Mouse (Mus musculus) erythroblast, embryonic 14.5 days (primary cell): ENCODE measurements around the gene Itgb2. TPM values are rescaled to one million over a fixed set of nuclear protein-coding genes. Genes with fewer than 3 reads are reported as not detected.

ENCODE experiments used
- H3K27me3 ChIP-seq: 2 replicates; pipeline ENCODE4 v1.6.1; 2012; ENCODE audit warnings: inconsistent platforms; ENCODE audit not compliant: control insufficient read depth
- H3K36me3 ChIP-seq: 2 replicates; pipeline ENCODE4 v1.6.1; 2012; ENCODE audit warnings: mild to moderate bottlenecking, inconsistent platforms; ENCODE audit not compliant: control insufficient read depth
- H3K4me1 ChIP-seq: 2 replicates; pipeline ENCODE4 v1.6.1; 2012; ENCODE audit warnings: inconsistent platforms; ENCODE audit not compliant: control insufficient read depth
- H3K4me3 ChIP-seq: replicated peaks from 2 replicates; pipeline ENCODE3; 2012; ENCODE audit warnings: moderate library complexity, mild to moderate bottlenecking, inconsistent platforms
- H3K9me3 ChIP-seq: 2 replicates; pipeline ENCODE4 v1.6.1; 2012; ENCODE audit warnings: low read length, inconsistent platforms, mixed read lengths; ENCODE audit not compliant: control insufficient read depth
- GATA1 ChIP-seq: IDR thresholded peaks from 2 replicates; pipeline ENCODE4 v1.6.1; 2012; ENCODE audit warnings: low read length, inconsistent platforms, mixed read lengths
- TAL1 ChIP-seq: IDR thresholded peaks from 3 replicates; pipeline ENCODE4 v1.6.1; 2012; ENCODE audit warnings: low read length, inconsistent platforms, mixed read lengths
- polyA plus RNA-seq: library from polyadenylated mRNA; stranded (reverse); fragments of >175 nt; gene quantifications from 2 replicates; pipeline ENCODE4 v1.2.3, GENCODE M21; 2012

Itgb2 gene
- polyA plus RNA-seq, 1 experiment: 0.14 TPM

- H3K36me3 ChIP-seq: peaks cover 89% of the 10 kb centered on the region
- no peaks in the 10 kb centered on the region for H3K9me3 ChIP-seq
- TF ChIP-seq GATA1 (no peak), TAL1 (no peak)
- H3K4me3 ChIP-seq: no peak overlapping the region
- H3K4me1 ChIP-seq: no peaks in the 10 kb centered on the region
- no peaks in the 10 kb centered on the region for H3K27me3 ChIP-seq
Observed at GRCm38 (mm10) chr10:77502967-77503922, 26.8 kb upstream of the Itgb2 start.

GRCm38 (mm10) chr10:77504143-77504542, 25.9 kb upstream of the Itgb2 start:
- TF ChIP-seq TAL1 (no peak), GATA1 (no peak)
- H3K36me3 ChIP-seq: peaks cover 90% of the 10 kb centered on the region
- no peaks in the 10 kb centered on the region for H3K4me1 ChIP-seq
- H3K9me3 ChIP-seq: no peaks in the 10 kb centered on the region
- no peak overlapping the region for H3K4me3 ChIP-seq
- H3K27me3 ChIP-seq: no peaks in the 10 kb centered on the region

- peaks cover 20% of the 10 kb centered on the region for H3K4me1 ChIP-seq
- peaks cover 93% of the 10 kb centered on the region for H3K36me3 ChIP-seq
- H3K9me3 ChIP-seq: no peaks in the 10 kb centered on the region
Observed at GRCm38 (mm10) chr10:77506526-77506925, 23.5 kb upstream of the Itgb2 start.

GRCm38 (mm10) chr10:77506961-77507577, 23.0 kb upstream of the Itgb2 start:
- Histone ChIP-seq H3K36me3 (peaks cover 93% of the 10 kb centered on the region), H3K9me3 (no peaks in the 10 kb centered on the region), H3K4me1 (peaks cover 24% of the 10 kb centered on the region), H3K27me3 (no peaks in the 10 kb centered on the region), H3K4me3 (no peak overlapping the region)
- TF ChIP-seq TAL1 (no peak), GATA1 (no peak)

More at GRCm38 (mm10) chr10:77506526-77506925, 23.5 kb upstream of the Itgb2 start:
- no peaks in the 10 kb centered on the region for H3K27me3 ChIP-seq
- TF ChIP-seq GATA1 (no peak), TAL1 (no peak)
- no peak overlapping the region for H3K4me3 ChIP-seq

GRCm38 (mm10) chr10:77507779-77508178, 22.3 kb upstream of the Itgb2 start:
- peaks cover 97% of the 10 kb centered on the region for H3K36me3 ChIP-seq
- no peaks in the 10 kb centered on the region for H3K9me3 ChIP-seq
- no peak overlapping the region for H3K4me3 ChIP-seq
- TF ChIP-seq TAL1 (no peak), GATA1 (no peak)
- peaks cover 24% of the 10 kb centered on the region for H3K4me1 ChIP-seq
- H3K27me3 ChIP-seq: no peaks in the 10 kb centered on the region

GRCm38 (mm10) chr10:77508744-77509143, 21.3 kb upstream of the Itgb2 start:
- Histone ChIP-seq H3K27me3 (no peaks in the 10 kb centered on the region), H3K36me3 (peaks cover 97% of the 10 kb centered on the region), H3K9me3 (no peaks in the 10 kb centered on the region), H3K4me3 (no peak overlapping the region), H3K4me1 (peaks cover 26% of the 10 kb centered on the region)
- TF ChIP-seq TAL1 (no peak), GATA1 (no peak)

- no peaks in the 10 kb centered on the region for H3K27me3 ChIP-seq
- no peaks in the 10 kb centered on the region for H3K9me3 ChIP-seq
- peaks cover 33% of the 10 kb centered on the region for H3K4me1 ChIP-seq
- no peak overlapping the region for H3K4me3 ChIP-seq
- H3K36me3 ChIP-seq: peaks cover 99% of the 10 kb centered on the region
- TF ChIP-seq GATA1 (no peak), TAL1 (no peak)
Observed at GRCm38 (mm10) chr10:77509403-77510187, 20.5 kb upstream of the Itgb2 start.

GRCm38 (mm10) chr10:77510225-77510982, 19.6 kb upstream of the Itgb2 start:
- TF ChIP-seq GATA1 (no peak), TAL1 (no peak)
- H3K36me3 ChIP-seq: peaks cover 91% of the 10 kb centered on the region
- H3K4me3 ChIP-seq: no peak overlapping the region
- H3K4me1 ChIP-seq: peaks cover 40% of the 10 kb centered on the region
- H3K9me3 ChIP-seq: no peaks in the 10 kb centered on the region
- no peaks in the 10 kb centered on the region for H3K27me3 ChIP-seq
